Mouse (Mus musculus): ENCODE results near the gene E130114P18Rik. TPM values are rescaled to one million over a fixed set of nuclear protein-coding genes. Genes with fewer than 3 reads are reported as not detected.
A peak's percentile ranks its signal among the peaks of the same experiment; 100 is the strongest.

Gene E130114P18Rik
- total RNA-seq, 2 experiments from 2014 or later = 6.9 to 7.6 TPM

- DNase-seq (ENCODE audit: low spot score in 2 of 2) = peak; percentile 47 to 74
Observed at GRCm38 (mm10) chr4:97757207-97757977, 20.5 kb downstream of the E130114P18Rik start.

GRCm38 (mm10) chr4:97754241-97754640 is 23.6 kb downstream of the E130114P18Rik start:
- no peak for DNase-seq (ENCODE audit: low spot score in 2 of 2)

- no peak for DNase-seq (ENCODE audit: low spot score in 2 of 2)
Observed at GRCm38 (mm10) chr4:97753521-97753920, 24.4 kb downstream of the E130114P18Rik start.

- no peak for DNase-seq (ENCODE audit: low spot score in 2 of 2)
Observed at GRCm38 (mm10) chr4:97752276-97753010, 25.4 kb downstream of the E130114P18Rik start.

GRCm38 (mm10) chr4:97751483-97752251 is 26.2 kb downstream of the E130114P18Rik start:
- no peak for DNase-seq (ENCODE audit: low spot score in 2 of 2)

GRCm38 (mm10) chr4:97751030-97751482 is 26.8 kb downstream of the E130114P18Rik start:
- DNase-seq (ENCODE audit: low spot score in 2 of 2) = peak; percentile 82 to 90

- no peak for DNase-seq (ENCODE audit: low spot score in 2 of 2)
Observed at GRCm38 (mm10) chr4:97750401-97750800, 27.5 kb downstream of the E130114P18Rik start.

- no peak for DNase-seq (ENCODE audit: low spot score in 2 of 2)
Observed at GRCm38 (mm10) chr4:97746106-97746900, 31.6 kb downstream of the E130114P18Rik start.

- DNase-seq (ENCODE audit: low spot score in 2 of 2) = peak; percentile 47 to 83
Observed at GRCm38 (mm10) chr4:97745296-97746105, 32.4 kb downstream of the E130114P18Rik start.

GRCm38 (mm10) chr4:97743932-97744331 is 33.9 kb downstream of the E130114P18Rik start:
- no peak for DNase-seq (ENCODE audit: low spot score in 2 of 2)

- DNase-seq (ENCODE audit: low spot score in 2 of 2) = no peak
Observed at GRCm38 (mm10) chr4:97733392-97733791, 44.5 kb downstream of the E130114P18Rik start.

- DNase-seq (ENCODE audit: low spot score in 2 of 2) = no peak
Observed at GRCm38 (mm10) chr4:97730416-97730815, 47.5 kb downstream of the E130114P18Rik start.

- no peak for DNase-seq (ENCODE audit: low spot score in 2 of 2)
Observed at GRCm38 (mm10) chr4:97729999-97730398, 47.9 kb downstream of the E130114P18Rik start.

GRCm38 (mm10) chr4:97728520-97728919 is 49.4 kb downstream of the E130114P18Rik start:
- no peak for DNase-seq (ENCODE audit: low spot score in 2 of 2)

GRCm38 (mm10) chr4:97723374-97723773 is 54.5 kb downstream of the E130114P18Rik start:
- no peak for DNase-seq (ENCODE audit: low spot score in 2 of 2)

GRCm38 (mm10) chr4:97722666-97723065 is 55.2 kb downstream of the E130114P18Rik start:
- no peak for DNase-seq (ENCODE audit: low spot score in 2 of 2)

GRCm38 (mm10) chr4:97714616-97715015 is 63.3 kb downstream of the E130114P18Rik start:
- no peak for DNase-seq (ENCODE audit: low spot score in 2 of 2)

- no peak for DNase-seq (ENCODE audit: low spot score in 2 of 2)
Observed at GRCm38 (mm10) chr4:97714101-97714615, 63.7 kb downstream of the E130114P18Rik start.

- no peak for DNase-seq (ENCODE audit: low spot score in 2 of 2)
Observed at GRCm38 (mm10) chr4:97712547-97712946, 65.3 kb downstream of the E130114P18Rik start.
